Mouse (Mus musculus) Patski (cell line): ENCODE data around the gene Npnt. TPM values are rescaled to one million over a fixed set of nuclear protein-coding genes. Genes with fewer than 3 reads are reported as not detected.
A peak's percentile ranks its signal among the peaks of the same experiment; 100 is the strongest.

ENCODE experiments used
- ATAC-seq: fragments of 100-300 bp; one replicate; pipeline ENCODE4 v1.8.0; 2021
- CTCF ChIA-PET: fragments of 350-600 bp; sonication (Branson Sonifier 250); formaldehyde crosslinking; loops from one replicate; lab custom pipeline; 2022; ENCODE audit warnings: inconsistent platforms; lab: Charles Lee
- POLR2A ChIA-PET: fragments of 350-600 bp; sonication (Branson Sonifier 250); formaldehyde crosslinking; loops from one replicate; lab custom pipeline; 2022; ENCODE audit warnings: antibody characterized with exemption, inconsistent platforms; lab: Charles Lee
- DNase-seq: peaks from one replicate; pipeline ENCODE4 v3.0.0-alpha.2; 2011; ENCODE audit warnings: low read depth, low spot score
- H3K27me3 ChIP-seq: fragments of 371-371 bp; one replicate; pipeline ENCODE4 v1.5.1; 2021
- CTCF ChIP-seq: fragments of 100-300 bp; IDR thresholded peaks from one replicate; pipeline ENCODE4 v1.5.1; 2021
- in situ Hi-C: fragments of 300-500 bp; cut with MboI; formaldehyde crosslinking; loops from 3 replicates; pipeline ENCODE4 v1.11.1; 2018; ENCODE audit warnings: low pct_unique_long_range_greater_than_20kb, mixed read lengths
- polyA plus RNA-seq: library from polyadenylated mRNA; unstranded; gene quantifications from one replicate; pipeline ENCODE4 v1.2.3, GENCODE M21; 2021

The Npnt gene
- polyA plus RNA-seq, 1 experiment from 2014 or later: 460 TPM

GRCm38 (mm10) chr3:132880826-132881225, 69.3 kb downstream of the Npnt start:
- in situ Hi-C loops: loop anchor here (5.0 kb wide), 1 partner anchor 134 kb away; no protein-coding TSS in a partner anchor
- DNase-seq (no peak), ATAC-seq (no peak)
- ChIA-PET CTCF (interaction anchor here (1.1 to 1.7 kb wide), 3 partner anchors 12 to 59 kb away, joined by 3 to 4 read pairs (median 4); no protein-coding TSS in a partner anchor), POLR2A (no interaction called here)
- no peak for TF ChIP-seq CTCF
- no peaks in the 10 kb centered on the region for H3K27me3 ChIP-seq

GRCm38 (mm10) chr3:132880361-132880760, 69.7 kb downstream of the Npnt start:
- no peaks in the 10 kb centered on the region for H3K27me3 ChIP-seq
- in situ Hi-C loops: loop anchor here (5.0 kb wide), 1 partner anchor 133 kb away; no protein-coding TSS in a partner anchor
- ChIA-PET POLR2A (no interaction called here), CTCF (interaction anchor here (1.1 to 1.7 kb wide), 3 partner anchors 13 to 59 kb away, joined by 3 to 4 read pairs (median 4); no protein-coding TSS in a partner anchor)
- DNase-seq (no peak), ATAC-seq (no peak)
- TF ChIP-seq CTCF: no peak

- TF ChIP-seq CTCF: no peak
- DNase-seq (peak; percentile 99), ATAC-seq (peak; percentile 72)
- ChIA-PET POLR2A (no interaction called here), CTCF (no interaction called here)
- in situ Hi-C loops: loop anchor here (5.0 kb wide), 1 partner anchor 65 kb away; no protein-coding TSS in a partner anchor
- H3K27me3 ChIP-seq: no peaks in the 10 kb centered on the region
Observed at GRCm38 (mm10) chr3:132876933-132877676, 73.0 kb downstream of the Npnt start.

GRCm38 (mm10) chr3:132876011-132876708, 73.9 kb downstream of the Npnt start:
- POLR2A ChIA-PET: no interaction called here
- DNase-seq (peak; percentile 98), ATAC-seq (peak; percentile 58)
- H3K27me3 ChIP-seq: no peaks in the 10 kb centered on the region
- CTCF ChIA-PET: no interaction called here
- in situ Hi-C loops: loop anchor here (5.0 kb wide), 1 partner anchor 66 kb away; no protein-coding TSS in a partner anchor
- TF ChIP-seq CTCF: no peak

GRCm38 (mm10) chr3:132873251-132873650, 76.8 kb downstream of the Npnt start:
- CTCF ChIA-PET: interaction anchor here (1.4 kb wide), 1 partner anchor 25 kb away, joined by 3 read pairs; no protein-coding TSS in a partner anchor
- ATAC-seq: no peak
- POLR2A ChIA-PET: interaction anchor here (0.7 to 1.4 kb wide), 3 partner anchors 23 to 78 kb away, joined by 3 to 6 read pairs (median 3); no protein-coding TSS in a partner anchor
- in situ Hi-C loops: no loop called here
- no peaks in the 10 kb centered on the region for H3K27me3 ChIP-seq
- DNase-seq: no peak
- TF ChIP-seq CTCF: no peak

GRCm38 (mm10) chr3:132871318-132871904, 78.7 kb downstream of the Npnt start:
- in situ Hi-C loops: no loop called here
- ChIA-PET POLR2A (no interaction called here), CTCF (interaction anchor here (2.7 kb wide), 1 partner anchor 124 kb away, joined by 11 read pairs; no protein-coding TSS in a partner anchor)
- peak; percentile 100 for DNase-seq
- ATAC-seq: peak; percentile 72
- TF ChIP-seq CTCF: no peak
- H3K27me3 ChIP-seq: no peaks in the 10 kb centered on the region

- ATAC-seq (peak; percentile 15), DNase-seq (peak; percentile 86)
- POLR2A ChIA-PET: no interaction called here
- in situ Hi-C loops: no loop called here
- CTCF ChIA-PET: interaction anchor here (1.1 to 2.7 kb wide), 6 partner anchors 11 to 222 kb away, joined by 3 to 11 read pairs (median 3); partner anchors contain the start of genes Gstcd and Ints12
- no peak for TF ChIP-seq CTCF
- H3K27me3 ChIP-seq: no peaks in the 10 kb centered on the region
Observed at GRCm38 (mm10) chr3:132870079-132870478, 80.0 kb downstream of the Npnt start.

- CTCF ChIA-PET: interaction anchor here (1.0 to 2.7 kb wide), 7 partner anchors 22 to 223 kb away, joined by 3 to 11 read pairs (median 3); partner anchors contain the start of genes Gstcd and Ints12
- no peaks in the 10 kb centered on the region for H3K27me3 ChIP-seq
- no peak for TF ChIP-seq CTCF
- in situ Hi-C loops: no loop called here
- DNase-seq: no peak
- no peak for ATAC-seq
- POLR2A ChIA-PET: interaction anchor here (1.3 kb wide), 1 partner anchor 79 kb away, joined by 3 read pairs; no protein-coding TSS in a partner anchor
Observed at GRCm38 (mm10) chr3:132868838-132869237, 81.3 kb downstream of the Npnt start.

GRCm38 (mm10) chr3:132866984-132867383, 83.1 kb downstream of the Npnt start:
- ChIA-PET POLR2A (interaction anchor here (2.0 kb wide), 1 partner anchor 84 kb away, joined by 6 read pairs; no protein-coding TSS in a partner anchor), CTCF (interaction anchor here (1.8 kb wide), 1 partner anchor 17 kb away, joined by 4 read pairs; no protein-coding TSS in a partner anchor)
- H3K27me3 ChIP-seq: no peaks in the 10 kb centered on the region
- DNase-seq: no peak
- no peak for TF ChIP-seq CTCF
- in situ Hi-C loops: no loop called here
- no peak for ATAC-seq

GRCm38 (mm10) chr3:132865596-132865995, 84.5 kb downstream of the Npnt start:
- no peaks in the 10 kb centered on the region for H3K27me3 ChIP-seq
- DNase-seq: peak; percentile 92
- CTCF ChIA-PET: interaction anchor here (0.7 to 2.3 kb wide), 6 partner anchors 11 to 221 kb away, joined by 3 to 7 read pairs (median 4); no protein-coding TSS in a partner anchor
- ATAC-seq: peak; percentile 55
- POLR2A ChIA-PET: interaction anchor here (2.0 kb wide), 1 partner anchor 86 kb away, joined by 6 read pairs; no protein-coding TSS in a partner anchor
- no peak for TF ChIP-seq CTCF
- in situ Hi-C loops: no loop called here
